Mouse (Mus musculus): ENCODE data around the gene Cmss1.

Gene Cmss1

GRCm38 (mm10) chr16:57280221-57281217 lies 326.1 kb downstream of the Cmss1 start:
- in situ Hi-C loops (cut with MboI; ENCODE audit: unreplicated experiment in 2 of 2): no loop called here

GRCm38 (mm10) chr16:57278976-57279626 lies 327.6 kb downstream of the Cmss1 start:
- in situ Hi-C loops (cut with MboI; ENCODE audit: unreplicated experiment in 2 of 2): no loop called here

- in situ Hi-C loops (cut with MboI; ENCODE audit: unreplicated experiment in 2 of 2): loop anchor here in 1 of 2 experiments (10.0 kb wide), 1 partner anchor 55 kb away; no protein-coding TSS in a partner anchor
Measured at GRCm38 (mm10) chr16:57269751-57270150, 336.9 kb downstream of the Cmss1 start.

GRCm38 (mm10) chr16:57268058-57268841 lies 338.4 kb downstream of the Cmss1 start:
- in situ Hi-C loops (cut with MboI; ENCODE audit: unreplicated experiment in 2 of 2): loop anchor here in 1 of 2 experiments (10.0 kb wide), 1 partner anchor 57 kb away; no protein-coding TSS in a partner anchor

GRCm38 (mm10) chr16:57267068-57267467 lies 339.6 kb downstream of the Cmss1 start:
- in situ Hi-C loops (cut with MboI; ENCODE audit: unreplicated experiment in 2 of 2): loop anchor here in 1 of 2 experiments (10.0 kb wide), 1 partner anchor 58 kb away; no protein-coding TSS in a partner anchor

- in situ Hi-C loops (cut with MboI; ENCODE audit: unreplicated experiment in 2 of 2): loop anchor here in 1 of 2 experiments (10.0 kb wide), 1 partner anchor 65 kb away; no protein-coding TSS in a partner anchor
Measured at GRCm38 (mm10) chr16:57260152-57260551, 346.5 kb downstream of the Cmss1 start.

GRCm38 (mm10) chr16:57259356-57260083 lies 347.1 kb downstream of the Cmss1 start:
- in situ Hi-C loops (cut with MboI; ENCODE audit: unreplicated experiment in 2 of 2): loop anchor here in 1 of 2 experiments (10.0 kb wide), 1 partner anchor 65 kb away; no protein-coding TSS in a partner anchor

Data from v-Abl transformed pro-B cells (cell line).